Mouse (Mus musculus): ENCODE measurements at regions not wholly inside any gene's neighbourhood (a gene's known extent, or its start where the extent isn't known, plus 50 kb on each side); places are given as distances from the start of the nearest gene placed in this dataset.
"Not testable (repeated sequence)": the region's sequence is repeated elsewhere in the genome, so short reads cannot be mapped to it uniquely, and the experiment has no call there.

GRCm38 (mm10) chr3:78736111-78736510 is 550.2 kb downstream of the Rapgef2 start:
- no peak for DNase-seq

- DNase-seq, result no peak
Observed at GRCm38 (mm10) chr3:78716691-78717090, 569.6 kb downstream of the Rapgef2 start.

- DNase-seq, result no peak
Observed at GRCm38 (mm10) chr3:78707687-78708086, 578.6 kb downstream of the Rapgef2 start.

- no peak for DNase-seq
Observed at GRCm38 (mm10) chr3:78698936-78699335, 587.4 kb downstream of the Rapgef2 start.

GRCm38 (mm10) chr3:78691499-78691898 is 594.8 kb downstream of the Rapgef2 start:
- peak; percentile 56 for DNase-seq

- peak; percentile 59 for DNase-seq
Observed at GRCm38 (mm10) chr3:78677656-78678055, 608.7 kb downstream of the Rapgef2 start.

GRCm38 (mm10) chr3:78676806-78677205 is 609.5 kb downstream of the Rapgef2 start:
- peak; percentile 75 for DNase-seq

- DNase-seq, result no peak
Observed at GRCm38 (mm10) chr3:78674529-78675187, 611.7 kb downstream of the Rapgef2 start.

- no peak for DNase-seq
Observed at GRCm38 (mm10) chr3:78668050-78668449, 618.3 kb downstream of the Rapgef2 start.

GRCm38 (mm10) chr3:78667374-78668023 is 618.8 kb downstream of the Rapgef2 start:
- no peak for DNase-seq

GRCm38 (mm10) chr3:78648115-78648514 is 638.2 kb downstream of the Rapgef2 start:
- no peak for DNase-seq

- no peak for DNase-seq
Observed at GRCm38 (mm10) chr3:78635386-78635785, 650.9 kb downstream of the Rapgef2 start.

GRCm38 (mm10) chr3:78618900-78619299 is 667.4 kb downstream of the Rapgef2 start:
- DNase-seq, result peak; percentile 36

- DNase-seq, result no peak
Observed at GRCm38 (mm10) chr3:78594718-78595236, 691.5 kb downstream of the Rapgef2 start.

- DNase-seq, result no peak
Observed at GRCm38 (mm10) chr3:78594305-78594704, 692.0 kb downstream of the Rapgef2 start.

GRCm38 (mm10) chr3:78586639-78587038 is 699.7 kb downstream of the Rapgef2 start:
- no peak for DNase-seq

GRCm38 (mm10) chr3:78581868-78582267 is 704.4 kb downstream of the Rapgef2 start:
- peak; percentile 73 for DNase-seq

GRCm38 (mm10) chr3:78581100-78581499 is 705.2 kb downstream of the Rapgef2 start:
- peak; percentile 80 for DNase-seq

- DNase-seq, result no peak
Observed at GRCm38 (mm10) chr3:78575667-78576464, 710.5 kb downstream of the Rapgef2 start.

GRCm38 (mm10) chr3:78574807-78575206 is 711.5 kb downstream of the Rapgef2 start:
- DNase-seq, result no peak

GRCm38 (mm10) chr3:78573299-78573698 is 713.0 kb downstream of the Rapgef2 start:
- DNase-seq, result no peak

GRCm38 (mm10) chr3:78564926-78565325 is 721.4 kb downstream of the Rapgef2 start:
- not testable (repeated sequence) for DNase-seq

Data from retina, postnatal 1 day (tissue).